Mouse (Mus musculus): Measurements from ENCODE around the gene Slc35b1.

The Slc35b1 gene

DNA sequence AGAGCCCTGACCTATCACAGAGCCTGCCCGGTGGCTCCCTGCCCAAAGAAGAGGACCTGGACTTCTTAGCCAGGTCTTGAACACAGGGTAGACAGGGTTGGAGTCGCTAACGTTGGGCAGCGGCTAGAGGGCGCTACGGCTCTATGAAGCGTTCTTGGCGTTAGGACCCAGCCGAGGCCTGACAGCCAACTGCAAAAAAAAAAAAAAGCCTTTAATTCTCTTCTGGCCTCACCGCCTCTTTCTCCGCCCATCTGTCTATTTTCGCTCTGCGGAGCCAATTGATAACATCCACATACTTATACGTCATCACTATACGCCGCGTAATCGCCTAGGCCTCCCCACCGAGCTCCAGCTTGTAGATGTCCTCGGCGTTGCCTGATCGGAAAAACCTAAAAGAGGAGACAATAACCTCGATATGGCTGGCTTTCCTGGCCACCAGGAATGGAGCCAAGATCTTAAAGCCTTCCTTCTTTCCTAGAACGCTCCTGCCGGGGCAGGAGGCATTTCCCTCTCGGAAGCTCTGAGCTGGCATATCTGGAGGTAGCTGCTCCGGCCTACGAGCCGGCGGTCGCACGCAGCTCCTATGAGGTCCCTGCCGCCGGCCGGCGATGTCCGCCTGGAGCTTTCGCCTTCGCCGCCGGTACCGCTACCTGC lies at the start of gene Slc35b1:
TSS of gene Slc35b1 (plus strand) at position 374 of the 654 bp plus-strand sequence.
- DNase-seq (ENCODE audit: low read depth): peak; percentile 99

- peak; percentile 95 for DNase-seq (ENCODE audit: low read depth)
These were observed 47.8 kb upstream of the Slc35b1 start, which contains the start of gene Fam117a for GRCm38 (mm10) chr11:95336568-95337128. Gene Fam117a, plus strand, starts transcription at chr11:95337018.

DNA sequence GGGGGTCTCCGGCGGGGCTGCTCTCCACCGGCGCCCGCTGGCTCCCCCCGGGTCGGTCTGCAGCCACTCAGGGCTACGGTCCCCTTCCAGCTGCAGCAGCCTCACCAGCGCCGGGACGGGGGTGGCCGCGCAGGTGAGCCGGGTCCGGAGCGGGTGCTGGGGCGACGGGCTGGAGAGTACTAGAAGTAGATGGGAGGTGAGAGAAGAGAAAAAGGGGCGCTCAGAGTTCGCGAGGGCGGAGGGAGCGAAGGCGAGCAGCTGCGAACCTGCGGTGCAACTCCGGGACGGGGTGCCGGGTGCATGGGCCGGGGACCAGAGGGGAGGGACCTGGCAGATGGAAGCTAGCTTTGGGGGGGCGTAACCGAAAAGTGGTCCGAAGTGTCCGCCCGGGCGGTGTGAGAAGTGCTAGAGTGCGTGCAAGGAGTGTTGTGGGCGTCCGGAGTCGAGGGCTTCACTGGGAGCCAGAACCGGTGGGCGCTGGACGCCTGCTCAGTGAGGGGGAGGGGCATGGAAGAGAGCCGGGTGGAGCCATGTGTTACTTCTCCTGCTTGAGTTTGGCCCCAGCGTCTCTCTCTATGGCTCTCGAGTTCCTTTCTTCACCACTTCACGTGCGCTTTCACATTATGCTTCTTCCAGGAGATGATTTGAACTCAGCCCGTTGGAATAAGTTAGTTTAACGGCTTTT lies 47.2 kb upstream of the Slc35b1 start:
- peak; percentile 72 for DNase-seq (ENCODE audit: low read depth)

GRCm38 (mm10) chr11:95337846-95338342 lies 46.6 kb upstream of the Slc35b1 start:
- peak; percentile 59 for DNase-seq (ENCODE audit: low read depth)

DNA sequence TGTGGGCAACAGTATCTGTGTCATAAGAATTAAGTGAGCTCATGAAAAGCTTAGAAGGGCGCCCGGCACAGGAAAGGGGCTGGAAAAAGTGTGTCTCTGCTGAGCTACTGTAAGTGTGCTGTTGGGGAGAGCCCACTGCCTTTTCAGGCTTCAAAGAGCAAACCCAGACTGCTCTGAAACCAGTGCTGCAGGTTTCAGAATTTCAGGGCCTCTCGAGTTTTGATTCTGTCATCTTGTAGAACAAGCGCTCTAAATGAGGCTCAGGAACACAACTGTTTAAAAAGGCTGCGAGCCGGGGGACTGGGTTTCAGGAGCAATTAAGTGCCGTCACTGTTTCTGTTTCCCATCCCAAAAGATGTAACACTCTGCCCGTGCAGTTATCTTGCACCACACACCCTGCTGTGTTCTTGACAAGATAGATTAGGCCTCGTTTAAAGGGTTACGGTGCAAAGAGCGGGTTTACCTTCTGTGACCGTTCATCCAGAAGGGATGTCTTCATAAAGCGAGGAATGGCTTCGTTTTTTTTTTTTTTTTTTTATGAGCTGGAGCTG lies 44.9 kb upstream of the Slc35b1 start:
- DNase-seq (ENCODE audit: low read depth): peak; percentile 54

GRCm38 (mm10) chr11:95340259-95340658 lies 44.2 kb upstream of the Slc35b1 start:
- no peak for DNase-seq (ENCODE audit: low read depth)

GRCm38 (mm10) chr11:95340664-95341063 lies 43.8 kb upstream of the Slc35b1 start:
- DNase-seq (ENCODE audit: low read depth): no peak

- DNase-seq (ENCODE audit: low read depth): no peak
These were observed 41.3 kb upstream of the Slc35b1 start for GRCm38 (mm10) chr11:95343180-95343579.

GRCm38 (mm10) chr11:95344181-95344580 lies 40.3 kb upstream of the Slc35b1 start:
- DNase-seq (ENCODE audit: low read depth): no peak

DNA sequence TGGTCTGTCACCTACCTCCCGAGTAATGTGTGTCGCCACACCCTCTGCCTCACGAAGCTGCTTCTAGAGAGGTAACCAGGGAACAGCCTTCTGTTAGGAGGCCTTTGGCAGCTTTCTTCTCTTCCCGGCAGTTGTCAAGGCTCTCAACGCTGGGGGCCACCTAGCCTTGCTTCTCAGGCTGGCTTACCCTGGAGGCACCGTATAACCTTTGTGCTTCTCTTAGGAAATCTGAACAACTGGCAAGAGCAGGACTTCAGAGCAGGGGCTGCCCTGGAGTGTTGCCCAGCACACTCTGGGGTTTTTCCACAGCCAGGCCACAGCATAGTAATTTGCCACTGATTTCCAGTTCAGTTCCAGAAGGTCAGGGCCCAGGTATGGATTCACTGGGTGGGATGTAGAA lies 34.2 kb upstream of the Slc35b1 start:
- no peak for DNase-seq (ENCODE audit: low read depth)

- peak; percentile 48 for DNase-seq (ENCODE audit: low read depth)
These were observed 33.5 kb upstream of the Slc35b1 start for GRCm38 (mm10) chr11:95350960-95351359.

DNA sequence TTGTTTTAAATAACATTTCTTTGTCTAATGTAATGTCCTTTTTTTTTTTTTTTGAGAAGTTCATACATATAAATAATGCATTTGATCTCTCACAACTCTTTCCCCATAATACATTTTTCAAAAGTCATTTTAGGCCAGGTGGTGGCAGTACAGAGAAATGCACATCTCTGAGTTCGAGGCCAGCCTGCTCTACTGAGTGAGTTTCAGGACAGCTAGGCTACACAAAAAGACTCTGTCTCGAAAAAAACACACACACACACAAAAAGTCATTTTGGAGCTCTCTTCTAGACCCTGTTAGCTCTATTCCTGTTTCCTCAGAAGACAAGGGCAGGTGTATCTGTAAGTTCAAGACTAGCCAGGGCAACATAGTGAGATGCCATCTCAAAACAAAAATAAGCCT lies 31.8 kb upstream of the Slc35b1 start:
- DNase-seq (ENCODE audit: low read depth): peak; percentile 42

GRCm38 (mm10) chr11:95353226-95353625 lies 31.3 kb upstream of the Slc35b1 start:
- peak; percentile 52 for DNase-seq (ENCODE audit: low read depth)

GRCm38 (mm10) chr11:95354228-95354944 lies 30.1 kb upstream of the Slc35b1 start:
- peak; percentile 56 for DNase-seq (ENCODE audit: low read depth)

DNA sequence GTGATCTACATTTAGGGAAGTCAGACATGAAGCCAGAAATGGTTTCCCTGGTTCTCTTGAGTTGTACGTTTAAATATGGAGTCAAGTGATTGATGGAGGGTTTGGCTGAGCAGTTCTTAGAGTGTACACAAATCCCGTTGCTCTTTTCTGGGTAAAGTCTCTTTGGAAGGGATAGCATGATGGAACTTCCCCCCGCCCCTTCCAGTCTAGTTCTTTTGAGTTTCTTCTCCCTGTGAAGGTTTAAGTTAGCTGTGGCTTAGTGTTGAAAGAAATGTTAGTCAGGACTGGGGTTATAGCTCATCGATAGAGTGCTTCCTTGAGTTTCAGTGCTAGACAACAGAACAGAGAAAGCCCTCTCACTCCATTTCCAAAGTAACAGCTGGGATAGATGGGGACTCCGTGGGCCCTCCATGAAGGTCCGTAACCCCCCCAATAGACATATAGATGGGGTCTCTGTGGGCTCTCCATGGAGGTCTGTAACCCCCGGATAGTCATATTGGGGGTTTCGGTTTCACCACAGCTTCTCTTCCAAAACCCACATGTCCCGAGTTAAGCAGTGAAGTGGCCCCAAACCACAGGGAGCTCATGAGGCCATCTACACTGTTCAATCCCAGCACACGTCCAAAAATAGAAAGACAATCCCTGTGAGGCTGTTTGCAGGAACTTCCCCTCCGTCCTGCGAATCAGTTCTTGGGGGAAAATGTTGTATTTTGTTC lies 29.4 kb upstream of the Slc35b1 start:
- DNase-seq (ENCODE audit: low read depth): no peak

DNA sequence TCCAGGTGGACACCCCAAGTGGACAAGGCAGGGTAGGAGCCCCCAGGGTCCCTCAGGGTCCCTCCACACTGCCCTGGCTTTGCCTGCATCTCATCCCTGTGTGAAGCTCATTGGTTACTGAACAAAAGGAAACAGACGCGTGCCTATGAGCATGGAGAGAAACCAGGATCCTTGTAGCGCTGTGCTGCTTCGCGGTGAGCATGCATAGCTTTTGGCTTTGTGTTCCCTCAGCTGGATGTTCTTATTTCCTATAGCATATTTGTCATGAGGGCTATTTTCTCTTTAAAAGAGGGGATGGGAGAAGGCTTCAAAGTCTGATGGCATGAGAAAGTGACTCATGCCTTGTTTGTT lies 28.9 kb upstream of the Slc35b1 start:
- peak; percentile 47 for DNase-seq (ENCODE audit: low read depth)

DNA sequence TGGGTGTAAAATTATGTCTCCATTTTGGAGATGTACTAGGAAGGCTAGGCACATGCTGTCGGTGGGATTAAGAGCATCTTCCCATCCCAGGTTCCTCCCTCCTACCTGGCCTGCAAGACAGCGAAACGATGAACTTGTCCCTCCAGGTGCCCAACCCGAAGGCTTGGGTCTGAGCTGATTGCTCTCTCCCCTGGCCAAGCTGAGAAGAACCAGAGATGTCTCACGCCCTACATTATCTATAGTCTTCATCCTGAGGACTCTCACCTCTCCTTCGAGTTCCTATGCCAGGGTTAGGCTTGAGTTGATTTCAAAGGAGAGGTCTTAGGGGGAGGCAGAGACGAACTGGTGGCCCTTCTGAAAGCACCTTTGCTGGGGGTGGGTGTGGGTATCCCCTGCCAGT lies 28.5 kb upstream of the Slc35b1 start:
- no peak for DNase-seq (ENCODE audit: low read depth)

DNA sequence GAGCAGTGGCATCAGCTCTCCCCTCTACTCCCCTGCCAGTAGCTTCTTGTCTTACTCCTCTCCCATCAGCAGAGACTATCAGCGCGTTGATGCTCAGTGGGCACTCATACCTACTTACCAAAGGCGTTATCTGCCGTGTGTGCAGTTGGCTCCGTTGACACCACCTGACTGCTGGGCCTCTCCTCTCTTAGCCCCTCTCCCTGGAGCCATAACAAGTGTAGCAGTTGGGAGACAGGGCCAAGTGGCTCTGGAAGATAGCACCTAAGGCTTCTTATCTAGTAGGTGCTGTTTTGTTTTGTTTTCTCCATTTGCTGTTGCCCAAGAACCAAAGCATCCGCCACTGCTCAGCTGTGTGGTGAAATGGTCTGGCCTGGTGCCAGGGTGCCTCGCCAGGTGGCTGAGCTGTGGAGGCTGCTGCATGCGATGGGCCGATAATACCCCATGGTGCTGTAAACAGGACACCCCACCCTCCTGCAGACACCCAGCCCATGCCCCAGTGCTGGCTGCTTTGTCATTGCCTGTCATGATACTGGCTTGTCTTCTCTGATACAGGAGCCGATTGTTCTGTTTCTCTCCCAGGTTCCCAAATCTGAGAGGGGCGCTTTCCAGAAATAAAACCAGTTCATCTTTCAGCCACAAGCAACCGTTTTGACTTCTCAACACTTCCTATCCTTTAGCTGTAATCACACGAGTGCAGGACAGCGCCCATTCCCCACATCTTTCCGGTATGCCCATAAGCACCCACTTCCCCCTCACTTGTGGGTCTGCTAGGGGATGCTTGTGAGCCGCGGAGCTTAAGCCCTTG lies 27.8 kb upstream of the Slc35b1 start:
- DNase-seq (ENCODE audit: low read depth): peak; percentile 93

GRCm38 (mm10) chr11:95358263-95358662 lies 26.2 kb upstream of the Slc35b1 start:
- no peak for DNase-seq (ENCODE audit: low read depth)

DNA sequence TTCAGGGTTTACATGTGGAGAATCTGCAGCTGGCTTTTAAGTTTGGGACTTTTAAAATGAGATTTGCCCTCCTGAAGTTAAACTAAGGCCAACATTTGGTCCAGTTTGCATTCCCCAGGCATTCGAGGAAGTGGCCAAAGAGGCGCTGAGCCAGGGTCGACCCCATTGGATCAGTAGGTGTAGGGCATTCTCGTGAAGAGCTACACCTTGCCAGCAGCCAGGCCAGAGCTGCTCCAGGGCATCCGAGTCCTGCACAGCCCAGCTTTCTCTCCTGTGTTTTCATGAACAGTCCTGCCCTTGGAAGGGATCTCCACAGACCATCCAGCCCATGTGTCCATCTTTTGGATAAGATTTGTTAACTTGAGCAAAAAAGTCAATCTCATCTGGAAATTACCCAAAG lies 20.1 kb upstream of the Slc35b1 start:
- no peak for DNase-seq (ENCODE audit: low read depth)

GRCm38 (mm10) chr11:95365596-95365995 lies 18.9 kb upstream of the Slc35b1 start:
- no peak for DNase-seq (ENCODE audit: low read depth)

Data from naive thymus-derived CD4-positive, alpha-beta T cell, adult 2 months (primary cell).